Mouse (Mus musculus): ENCODE results near the gene Hcn1.

Gene Hcn1

GRCm38 (mm10) chr13:117705573-117705972 is 103.5 kb downstream of the Hcn1 start:
- DNase-seq (ENCODE audit: low spot score in 2 of 2): no peak

- DNase-seq (ENCODE audit: low spot score in 2 of 2): no peak
Observed at GRCm38 (mm10) chr13:117705997-117706396, 103.9 kb downstream of the Hcn1 start.

DNA sequence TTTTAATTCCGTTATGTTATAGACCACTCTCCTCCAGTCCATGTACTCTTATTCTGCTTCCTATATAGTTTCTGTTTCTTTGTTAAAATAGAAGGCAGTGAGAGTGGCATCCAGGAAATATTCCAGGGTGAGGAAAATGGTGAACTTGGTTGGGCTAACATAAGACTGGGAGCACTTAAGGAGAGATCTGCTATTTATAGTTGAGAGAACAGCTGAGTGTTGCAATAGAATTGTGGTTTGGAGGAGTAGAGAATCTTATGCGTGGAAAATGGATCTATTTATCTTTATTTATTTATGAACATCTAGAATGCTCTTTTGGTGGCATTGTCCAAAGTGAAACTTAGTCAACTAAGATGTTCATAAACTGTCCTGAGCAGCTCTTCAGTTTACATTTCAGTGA is 104.4 kb downstream of the Hcn1 start:
- DNase-seq (ENCODE audit: low spot score in 2 of 2): no peak

DNA sequence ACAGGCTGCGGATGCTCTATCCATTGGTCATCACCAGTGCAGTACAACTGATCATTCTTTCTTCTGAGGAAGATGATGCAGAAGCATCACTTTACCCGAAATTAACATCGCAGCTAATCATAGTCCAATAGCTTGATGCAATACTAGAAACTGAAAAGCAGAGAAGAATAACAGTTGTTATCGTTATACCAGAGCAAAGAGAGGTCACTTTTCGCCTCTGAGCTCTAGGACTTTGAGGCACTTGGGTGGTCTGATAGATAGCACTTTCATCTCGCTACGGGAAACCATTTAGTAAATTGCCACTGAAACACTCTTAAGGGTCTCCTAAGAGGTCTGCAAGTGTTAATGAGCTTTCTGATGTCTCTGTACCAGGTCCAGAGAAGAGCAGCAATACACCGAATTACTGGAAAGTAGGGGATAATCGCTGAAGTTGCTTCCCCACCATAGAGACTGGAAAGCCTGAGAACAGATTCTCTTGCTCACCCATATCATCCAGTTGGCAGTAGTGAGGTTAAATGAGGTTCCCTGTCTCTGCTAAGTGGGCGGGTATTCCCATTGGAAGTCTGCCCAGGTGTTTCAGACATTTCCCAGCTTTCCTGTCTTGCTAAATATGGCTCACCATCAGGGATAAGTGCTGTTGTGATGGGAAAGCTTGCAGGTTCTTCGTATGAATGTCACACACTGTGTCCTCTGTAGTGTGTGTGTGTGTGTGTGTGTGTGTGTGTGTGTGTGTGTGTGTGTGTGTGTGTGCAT is 105.0 kb downstream of the Hcn1 start:
- DNase-seq (ENCODE audit: low spot score in 2 of 2): no peak

DNA sequence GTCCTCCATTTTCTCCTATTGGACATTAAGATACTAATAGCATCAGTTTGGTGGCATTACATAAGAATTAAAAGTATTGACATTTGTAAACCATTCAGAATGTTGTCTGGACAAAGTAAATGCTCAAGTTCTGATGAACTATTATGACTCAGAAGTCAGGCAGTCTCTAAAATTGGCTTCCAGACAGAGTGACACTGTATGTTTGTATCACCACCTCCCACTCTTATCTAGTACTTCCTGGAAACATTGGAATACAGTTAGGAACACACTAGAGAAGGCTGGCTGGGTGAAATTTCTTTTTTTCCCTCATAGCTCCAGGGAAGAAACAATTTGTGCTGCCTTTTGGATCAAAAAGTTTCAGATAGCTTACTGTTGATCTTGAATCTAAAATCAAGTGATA is 108.7 kb downstream of the Hcn1 start:
- no peak for DNase-seq (ENCODE audit: low spot score in 2 of 2)

DNA sequence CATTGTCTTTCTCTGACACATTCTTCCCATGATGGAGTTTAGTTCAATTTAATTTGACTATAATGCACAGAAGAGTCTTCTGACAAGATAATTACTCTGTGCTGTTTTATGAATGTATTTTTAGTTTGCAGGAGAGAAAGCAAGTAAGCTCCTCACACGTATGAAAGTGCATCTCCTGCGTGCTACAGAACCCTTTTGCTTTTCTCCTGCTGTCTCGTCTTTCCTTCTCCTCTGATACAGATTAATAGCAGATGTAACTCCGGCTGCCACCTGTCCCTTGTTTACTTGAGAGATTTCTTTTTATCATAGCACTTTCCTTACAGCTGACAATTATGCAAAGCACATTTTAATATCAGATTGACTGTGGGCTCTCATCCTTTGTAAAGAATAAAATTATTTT is 120.0 kb downstream of the Hcn1 start:
- DNase-seq (ENCODE audit: low spot score in 2 of 2): no peak

- DNase-seq (ENCODE audit: low spot score in 2 of 2): no peak
Observed at GRCm38 (mm10) chr13:117724083-117724482, 122.0 kb downstream of the Hcn1 start.

DNA sequence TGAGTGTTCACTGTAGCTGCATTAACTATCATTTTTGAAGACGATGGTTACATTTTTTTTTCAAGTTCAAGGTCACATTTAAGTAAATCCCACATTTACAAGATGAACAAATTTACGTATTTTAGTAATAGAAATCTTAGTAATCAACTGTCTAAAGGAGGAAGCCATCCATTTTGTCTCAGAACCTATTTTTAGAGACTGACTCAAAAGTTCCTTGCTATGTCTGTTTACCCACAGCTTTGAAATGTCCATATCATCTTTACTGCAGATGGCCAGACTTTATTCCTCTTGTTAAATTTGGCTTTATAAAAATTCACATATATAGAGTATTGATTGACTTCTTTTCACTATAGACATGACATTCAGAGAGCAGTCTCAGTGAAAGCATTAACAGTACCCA is 126.3 kb downstream of the Hcn1 start:
- DNase-seq (ENCODE audit: low spot score in 2 of 2): no peak

DNA sequence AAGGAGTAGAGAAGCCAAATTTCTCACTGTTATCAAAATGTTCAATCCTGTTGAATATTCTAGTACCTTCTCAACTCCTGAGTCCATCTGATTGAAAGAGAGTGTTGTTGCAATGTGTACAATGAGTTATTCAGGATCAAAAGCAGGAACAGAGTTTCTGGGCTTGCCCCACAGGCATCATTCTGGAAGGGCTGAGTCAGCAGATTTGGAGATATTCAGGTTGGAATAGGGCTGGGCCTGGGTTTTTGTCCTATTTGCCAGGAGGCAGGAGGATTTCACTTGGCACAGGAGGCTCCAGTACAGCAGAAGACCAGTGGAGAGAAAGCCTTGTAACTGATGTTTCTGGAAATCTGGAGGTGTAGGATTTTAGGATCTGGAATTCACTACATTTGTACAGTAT is 130.6 kb downstream of the Hcn1 start:
- no peak for DNase-seq (ENCODE audit: low spot score in 2 of 2)

GRCm38 (mm10) chr13:117744451-117744850 is 142.3 kb downstream of the Hcn1 start:
- DNase-seq (ENCODE audit: low spot score in 2 of 2): no peak

DNA sequence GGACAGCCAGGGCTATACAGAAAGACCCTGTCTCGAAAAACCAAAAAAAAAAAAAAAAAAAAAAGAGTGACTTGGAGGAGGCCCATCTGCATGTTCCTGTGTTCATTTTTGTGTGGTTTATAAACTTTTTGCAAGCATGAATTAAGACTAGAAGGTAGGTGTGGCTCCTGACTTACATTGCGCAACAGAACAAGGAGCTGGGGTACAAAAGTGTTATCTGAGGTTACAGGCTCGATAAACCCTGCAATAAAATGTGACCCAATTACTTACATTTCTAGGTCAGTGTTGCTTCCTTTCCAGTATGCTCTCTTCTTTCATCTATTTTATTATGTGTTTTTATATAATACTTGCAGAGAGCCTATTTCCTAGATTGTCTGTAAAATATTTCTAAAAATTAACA is 143.1 kb downstream of the Hcn1 start:
- DNase-seq (ENCODE audit: low spot score in 2 of 2): no peak

DNA sequence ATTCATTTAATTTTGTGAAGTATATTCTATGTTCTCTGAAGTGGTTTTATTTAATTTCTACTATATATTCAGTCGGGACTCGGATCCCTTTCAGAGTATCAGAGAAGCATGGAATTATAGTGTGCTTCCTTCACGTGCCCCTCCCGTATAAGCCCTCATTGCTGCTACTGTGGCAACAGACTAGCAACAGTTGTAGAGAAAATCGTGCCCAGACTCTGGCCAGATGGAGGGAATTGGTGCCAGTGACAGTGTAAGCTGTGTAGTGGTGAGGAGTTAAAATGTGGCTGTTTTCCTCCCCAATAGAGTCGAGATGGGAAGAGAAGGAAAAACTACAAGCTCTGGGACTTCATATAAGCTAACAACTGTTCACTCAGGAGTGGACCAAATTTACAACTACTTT is 163.4 kb downstream of the Hcn1 start:
- no peak for DNase-seq (ENCODE audit: low spot score in 2 of 2)

DNA sequence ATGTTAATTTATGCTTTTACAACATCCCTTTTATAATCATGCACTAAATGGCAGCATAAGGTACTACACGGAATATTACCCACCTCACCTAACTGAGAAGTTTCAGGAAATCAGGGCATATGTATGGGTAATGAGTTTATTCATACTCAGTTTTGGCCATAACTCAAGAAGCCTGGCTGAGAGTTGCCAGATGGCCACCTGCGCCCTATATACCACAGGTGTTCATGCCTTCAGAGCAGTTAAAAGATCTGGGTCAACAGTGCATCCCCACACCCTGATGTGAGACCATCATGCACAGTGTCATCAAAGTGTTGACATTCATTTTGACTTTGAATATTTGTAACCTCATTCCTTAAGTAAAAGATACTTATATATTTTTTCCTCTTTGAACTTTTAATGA is 183.3 kb downstream of the Hcn1 start:
- DNase-seq (ENCODE audit: low spot score in 2 of 2): no peak

DNA sequence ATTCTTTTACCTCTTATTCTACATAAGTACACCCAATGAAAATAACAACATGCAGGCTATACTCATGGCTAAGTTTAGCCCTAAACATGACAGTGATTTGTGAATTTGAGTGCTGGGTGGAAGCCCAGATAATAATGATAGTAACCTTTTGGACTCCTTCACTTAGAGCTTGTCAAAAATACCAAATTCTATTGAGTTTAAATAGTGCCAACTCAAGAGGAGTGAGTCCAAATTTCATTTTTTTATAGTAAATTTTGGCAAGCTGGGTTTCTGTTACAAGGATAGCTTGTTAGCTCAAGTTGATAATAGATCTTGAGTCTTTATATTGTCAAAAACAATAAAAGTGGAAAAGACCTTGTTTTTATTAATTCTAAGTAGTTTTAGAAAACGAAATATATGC is 190.7 kb downstream of the Hcn1 start:
- DNase-seq (ENCODE audit: low spot score in 2 of 2): no peak

GRCm38 (mm10) chr13:117801061-117801460 is 198.9 kb downstream of the Hcn1 start:
- DNase-seq (ENCODE audit: low spot score in 2 of 2): no peak

DNA sequence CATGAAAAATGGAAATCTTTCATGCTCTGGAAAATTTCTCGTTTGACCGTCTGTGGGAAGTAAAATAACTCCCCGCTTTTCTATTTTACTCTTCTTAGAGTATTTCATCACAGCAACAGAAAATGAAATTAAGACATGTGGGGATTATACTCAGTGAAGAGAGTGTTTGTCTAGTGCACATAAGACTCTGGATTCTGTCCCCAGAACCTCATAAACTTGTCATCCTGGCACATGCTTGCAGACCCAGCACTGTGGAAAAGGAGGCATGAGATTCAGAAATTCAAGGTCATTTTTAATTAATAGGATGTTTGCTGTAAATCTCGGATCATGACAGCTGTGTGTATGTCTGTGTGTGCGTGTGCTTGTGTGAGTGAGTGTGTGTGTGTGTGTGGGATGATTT is 225.5 kb downstream of the Hcn1 start:
- DNase-seq (ENCODE audit: low spot score in 2 of 2): no peak

DNA sequence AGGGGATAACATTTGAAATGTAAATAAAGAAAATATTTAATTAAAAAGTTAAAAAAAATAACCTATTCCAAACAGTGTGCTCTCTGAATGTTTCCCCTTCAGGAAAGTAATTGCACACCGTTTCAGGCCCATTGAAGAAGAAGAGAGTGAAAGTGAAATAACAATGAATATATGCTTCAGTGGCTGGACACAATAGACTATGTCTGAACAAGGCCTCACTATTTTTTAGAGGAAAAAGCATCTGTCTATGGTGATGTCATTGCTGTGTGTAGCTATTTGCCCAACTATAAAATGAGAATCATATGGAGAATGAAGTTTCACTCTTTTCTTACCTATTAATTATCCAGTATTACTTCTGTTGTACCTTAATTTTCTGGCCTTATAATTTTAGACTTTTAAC is 234.5 kb downstream of the Hcn1 start:
- no peak for DNase-seq (ENCODE audit: low spot score in 2 of 2)

DNA sequence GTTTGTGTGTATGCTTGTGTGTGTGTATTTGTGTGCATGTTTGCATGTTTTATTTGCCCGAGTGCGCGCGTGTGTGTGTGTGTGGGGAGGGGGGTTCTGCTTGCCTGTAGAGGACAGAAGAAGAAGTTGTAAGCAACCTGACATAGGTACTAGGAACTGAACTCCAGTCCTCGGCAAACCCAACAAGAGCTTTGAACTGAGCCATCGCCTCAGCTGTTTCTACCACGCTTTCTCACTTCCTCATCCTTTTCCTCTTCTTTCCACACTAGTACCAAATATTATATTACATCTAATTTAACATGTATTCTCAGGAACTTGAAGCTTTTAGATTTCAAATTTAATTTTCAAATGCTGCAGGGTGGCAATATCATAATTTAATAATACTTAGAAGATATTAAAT is 236.1 kb downstream of the Hcn1 start:
- no peak for DNase-seq (ENCODE audit: low spot score in 2 of 2)

DNA sequence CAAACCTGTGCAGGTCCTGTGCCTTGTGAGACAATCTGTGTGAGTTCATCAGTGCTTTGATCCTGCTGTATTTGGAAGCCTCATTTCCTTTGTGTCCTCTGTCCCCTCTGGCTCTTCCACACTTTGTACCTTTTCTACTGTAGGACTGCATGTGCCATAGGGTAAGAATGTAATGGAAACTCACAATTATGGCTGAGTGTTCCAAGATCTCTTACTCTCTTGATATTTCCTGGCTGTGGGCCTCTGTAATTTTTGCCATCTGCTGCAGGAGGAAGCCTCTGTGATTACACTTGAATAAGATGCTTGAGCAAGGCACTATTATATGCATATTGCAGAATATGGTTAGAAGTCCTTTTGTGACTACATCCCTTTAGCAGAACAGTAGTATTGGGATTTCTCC is 240.2 kb downstream of the Hcn1 start:
- no peak for DNase-seq (ENCODE audit: low spot score in 2 of 2)

- DNase-seq (ENCODE audit: low spot score in 2 of 2): no peak
Observed at GRCm38 (mm10) chr13:117847290-117847689, 245.2 kb downstream of the Hcn1 start.

DNA sequence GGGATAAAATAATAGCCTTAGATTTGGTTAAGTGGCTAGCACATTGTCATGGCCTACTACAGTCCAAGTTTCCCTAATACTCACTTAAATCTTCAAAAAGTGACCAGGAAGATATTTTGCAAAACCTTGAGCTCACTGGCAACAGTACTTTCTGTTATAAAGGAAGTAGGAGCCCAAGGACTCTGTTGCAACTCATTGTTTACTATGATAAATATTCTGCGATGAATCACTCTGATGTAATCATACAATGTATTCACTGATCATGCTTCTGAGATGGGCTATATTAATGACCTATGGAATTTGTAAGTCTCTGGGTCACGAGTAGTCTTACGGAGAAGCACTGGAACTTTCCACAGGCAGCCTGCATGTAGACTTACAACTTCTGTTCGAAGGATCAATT is 246.6 kb downstream of the Hcn1 start:
- no peak for DNase-seq (ENCODE audit: low spot score in 2 of 2)

DNA sequence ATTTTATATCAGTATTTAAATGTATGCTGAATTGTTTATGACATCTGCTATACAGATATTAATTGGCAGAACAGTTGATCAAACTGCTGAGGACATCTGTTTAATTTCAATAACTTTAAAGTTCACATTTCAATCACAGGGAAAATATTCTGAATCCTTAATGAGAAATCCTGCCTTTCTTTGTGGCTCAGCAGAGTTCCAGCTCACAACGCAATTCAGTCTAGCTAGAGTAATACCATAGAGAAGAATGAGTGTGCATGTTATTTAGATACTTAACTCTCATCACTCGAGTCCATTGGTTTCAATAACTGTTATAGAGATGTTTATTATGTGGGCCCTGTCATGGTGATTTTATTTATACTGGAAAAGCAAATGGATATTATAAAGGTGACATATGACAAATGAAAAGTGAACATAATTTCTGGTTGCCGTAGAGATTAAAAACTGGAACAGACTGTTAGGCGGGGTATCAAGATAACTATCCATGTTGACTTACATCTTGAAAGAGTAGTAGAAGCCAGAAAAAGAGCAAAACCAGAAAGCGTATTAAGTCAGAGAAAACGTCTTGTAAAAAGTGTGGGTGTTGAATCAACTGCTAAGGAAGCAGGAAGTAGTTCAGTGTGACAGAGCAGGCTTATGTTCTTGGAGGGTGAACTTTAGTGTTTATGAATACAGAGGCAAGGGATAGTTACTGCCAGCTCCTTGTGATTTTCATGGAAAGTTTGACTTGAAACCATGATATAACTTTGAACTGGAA is 250.0 kb downstream of the Hcn1 start:
- no peak for DNase-seq (ENCODE audit: low spot score in 2 of 2)

DNA sequence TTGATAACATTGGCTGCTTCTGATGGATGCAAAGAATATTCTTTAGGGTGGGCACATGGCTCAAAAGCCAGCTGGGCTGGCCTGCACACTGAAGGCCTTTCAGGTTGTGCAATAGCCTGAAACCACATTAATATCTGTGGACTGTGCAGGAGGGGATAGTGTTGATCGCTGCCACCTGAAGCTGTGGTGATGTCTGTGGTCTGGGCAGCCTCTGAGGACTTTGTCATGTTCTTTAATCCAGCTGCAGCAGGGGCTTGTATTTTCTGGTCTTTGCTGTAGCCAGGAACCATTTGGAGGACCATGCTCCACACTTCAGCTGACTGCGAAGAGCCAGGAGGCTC is 250.6 kb downstream of the Hcn1 start:
- no peak for DNase-seq (ENCODE audit: low spot score in 2 of 2)

DNA sequence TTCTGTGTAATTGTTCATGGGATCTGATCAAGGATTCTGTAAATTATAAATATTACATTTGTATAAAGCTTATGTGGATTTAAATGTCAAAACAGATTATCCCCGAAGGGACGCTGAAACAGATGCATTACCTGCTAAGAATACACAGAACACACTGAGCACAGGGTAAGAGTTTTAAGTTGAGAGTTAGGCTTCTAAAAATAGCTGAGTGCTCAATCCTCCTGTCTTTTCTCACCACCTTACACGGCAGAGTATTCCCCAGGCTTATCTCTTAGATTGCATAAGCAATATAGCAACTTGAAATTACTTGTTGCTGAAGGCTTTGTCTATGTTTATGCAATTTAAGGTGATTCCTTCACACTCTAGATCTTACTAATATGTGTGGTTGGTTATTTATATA is 256.3 kb downstream of the Hcn1 start:
- DNase-seq (ENCODE audit: low spot score in 2 of 2): no peak

All from spleen, postnatal 4 days (tissue).